Mouse (Mus musculus): ENCODE measurements around the gene Arg1.

DNA sequence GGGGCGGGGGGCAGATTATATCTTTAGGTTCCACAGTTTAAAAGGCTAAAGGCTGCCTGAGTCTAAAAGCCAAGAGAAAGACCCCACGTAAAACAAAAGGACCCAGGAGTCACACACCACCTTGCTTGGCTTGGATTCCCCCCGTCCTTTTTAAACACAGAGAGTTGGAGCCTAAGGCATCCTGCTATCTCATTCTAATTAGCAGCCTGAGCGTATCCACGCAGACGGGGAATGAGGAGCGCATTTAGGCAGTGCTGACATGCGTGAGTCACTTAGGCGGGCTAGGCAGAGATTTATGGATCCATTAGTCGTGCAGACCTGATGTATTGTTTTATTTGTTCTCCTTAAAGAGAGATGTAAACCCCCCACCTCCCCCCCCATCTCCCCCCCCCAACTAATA lies 904 bp downstream of the Arg1 start:
- TF ChIP-seq POLR2A (IDR thresholded peaks at IDR 0.05; ENCODE audit: borderline replicate concordance, control insufficient read depth, low read depth, low read length) (no peak), CTCF (IDR thresholded peaks at IDR 0.05; ENCODE audit: control insufficient read depth, insufficient read depth, low read length) (no peak)
